Mouse (Mus musculus): Measurements from ENCODE around the gene Actr5. TPM values are rescaled to one million over a fixed set of nuclear protein-coding genes. Genes with fewer than 3 reads are reported as not detected.
A peak's percentile ranks its signal among the peaks of the same experiment; 100 is the strongest.

Actr5 gene
- 8.7 and 9.7 TPM in 2 replicates for polyA plus RNA-seq (2015; fragmentation: Nextera tagmentation; extraction: Ambion mirVana)

GRCm38 (mm10) chr2:158624718-158625222, at the start of gene Actr5:
Gene Actr5 (plus strand): TSS chr2:158624888.
- Histone ChIP-seq H3K27me3 (replicated peaks) (peaks cover 1% of the 10 kb centered on the region), H3K4me2 (peak within 1 kb of the TSS; percentile 59), H3K27ac (peak within 1 kb of the TSS; percentile 95), H3K4me3 (replicated peaks) (peak within 1 kb of the TSS; percentile 64), H3K36me3 (peaks cover 17% of the 10 kb centered on the region), H3K9me3 (no peaks in the 10 kb centered on the region), H3K4me1 (0 out of 2 replicates have a peak, but pooled peaks cover 7% of the 10 kb centered on the region), H3K9ac (peak within 1 kb of the TSS; percentile 67)
- peak; percentile 94 for ATAC-seq (ENCODE audit: insufficient read depth, low FRiP score, low read depth)
- WGBS: under 1% methylated on average over 39 of the region's 39 CpGs

GRCm38 (mm10) chr2:158579979-158580378, 44.7 kb upstream of the Actr5 start:
- Histone ChIP-seq H3K9me3 (no peaks in the 10 kb centered on the region), H3K36me3 (no peaks in the 10 kb centered on the region), H3K27ac (no peak overlapping the region), H3K27me3 (replicated peaks) (peaks cover 2% of the 10 kb centered on the region; the same call in 1 of the 2 replicates), H3K4me2 (no peak overlapping the region), H3K4me3 (replicated peaks) (no peak overlapping the region), H3K4me1 (no peaks in the 10 kb centered on the region), H3K9ac (no peak overlapping the region)
- no peak for ATAC-seq (ENCODE audit: insufficient read depth, low FRiP score, low read depth)
- WGBS: 65% methylated on average over 4 of the region's 4 CpGs

GRCm38 (mm10) chr2:158584621-158585358, 39.9 kb upstream of the Actr5 start:
- H3K4me3 ChIP-seq (replicated peaks): no peak overlapping the region
- H3K4me1 ChIP-seq: no peaks in the 10 kb centered on the region
- no peaks in the 10 kb centered on the region for H3K9me3 ChIP-seq
- no peaks in the 10 kb centered on the region for H3K36me3 ChIP-seq
- no peak overlapping the region for H3K27ac ChIP-seq
- WGBS: 7% methylated on average over 12 of the region's 12 CpGs
- no peak overlapping the region for H3K4me2 ChIP-seq
- no peak overlapping the region for H3K9ac ChIP-seq
- H3K27me3 ChIP-seq (replicated peaks): peaks cover 2% of the 10 kb centered on the region
- no peak for ATAC-seq (ENCODE audit: insufficient read depth, low FRiP score, low read depth)

GRCm38 (mm10) chr2:158588524-158589271, 36.0 kb upstream of the Actr5 start:
- WGBS: 48% methylated on average over 8 of the region's 8 CpGs
- Histone ChIP-seq H3K27ac (no peak overlapping the region), H3K9ac (no peak overlapping the region), H3K36me3 (no peaks in the 10 kb centered on the region), H3K4me1 (no peaks in the 10 kb centered on the region), H3K9me3 (no peaks in the 10 kb centered on the region), H3K27me3 (replicated peaks) (peaks cover 2% of the 10 kb centered on the region), H3K4me2 (no peak overlapping the region), H3K4me3 (replicated peaks) (no peak overlapping the region)
- no peak for ATAC-seq (ENCODE audit: insufficient read depth, low FRiP score, low read depth)

- peaks cover 3% of the 10 kb centered on the region; the same call in 1 of the 2 replicates for H3K27me3 ChIP-seq (replicated peaks)
- 46% methylated on average over 3 of the region's 3 CpGs for WGBS
- H3K4me3 ChIP-seq (replicated peaks): no peak overlapping the region
- H3K36me3 ChIP-seq: no peaks in the 10 kb centered on the region
- H3K4me2 ChIP-seq: no peak overlapping the region
- no peak overlapping the region for H3K27ac ChIP-seq
- H3K4me1 ChIP-seq: no peaks in the 10 kb centered on the region
- H3K9ac ChIP-seq: no peak overlapping the region
- ATAC-seq (ENCODE audit: insufficient read depth, low FRiP score, low read depth): no peak
- no peaks in the 10 kb centered on the region for H3K9me3 ChIP-seq
Measured at GRCm38 (mm10) chr2:158590495-158590894, 34.2 kb upstream of the Actr5 start.

- no peak for ATAC-seq (ENCODE audit: insufficient read depth, low FRiP score, low read depth)
- Histone ChIP-seq H3K36me3 (no peaks in the 10 kb centered on the region), H3K4me3 (replicated peaks) (no peak overlapping the region), H3K9me3 (no peaks in the 10 kb centered on the region), H3K27me3 (replicated peaks) (peaks cover 3% of the 10 kb centered on the region; the same call in 1 of the 2 replicates), H3K9ac (no peak overlapping the region), H3K4me2 (no peak overlapping the region), H3K27ac (no peak overlapping the region), H3K4me1 (no peaks in the 10 kb centered on the region)
- 48% methylated on average over 5 of the region's 5 CpGs for WGBS
Measured at GRCm38 (mm10) chr2:158591286-158591685, 33.4 kb upstream of the Actr5 start.

- H3K9ac ChIP-seq: no peak overlapping the region
- no peak overlapping the region for H3K4me2 ChIP-seq
- H3K4me1 ChIP-seq: no peaks in the 10 kb centered on the region
- peaks cover 3% of the 10 kb centered on the region; the same call in 1 of the 2 replicates for H3K27me3 ChIP-seq (replicated peaks)
- no peaks in the 10 kb centered on the region for H3K36me3 ChIP-seq
- no peaks in the 10 kb centered on the region for H3K9me3 ChIP-seq
- WGBS: 73% methylated on average over 4 of the region's 4 CpGs
- no peak for ATAC-seq (ENCODE audit: insufficient read depth, low FRiP score, low read depth)
- H3K4me3 ChIP-seq (replicated peaks): no peak overlapping the region
- no peak overlapping the region for H3K27ac ChIP-seq
Measured at GRCm38 (mm10) chr2:158593371-158593770, 31.3 kb upstream of the Actr5 start.

GRCm38 (mm10) chr2:158595103-158595502, 29.6 kb upstream of the Actr5 start:
- no peak overlapping the region for H3K4me3 ChIP-seq (replicated peaks)
- H3K4me2 ChIP-seq: no peak overlapping the region
- H3K36me3 ChIP-seq: no peaks in the 10 kb centered on the region
- WGBS: 2% methylated on average over 12 of the region's 12 CpGs
- no peak overlapping the region for H3K9ac ChIP-seq
- H3K27me3 ChIP-seq (replicated peaks): peaks cover 10% of the 10 kb centered on the region
- no peak overlapping the region for H3K27ac ChIP-seq
- no peaks in the 10 kb centered on the region for H3K9me3 ChIP-seq
- no peaks in the 10 kb centered on the region for H3K4me1 ChIP-seq
- no peak for ATAC-seq (ENCODE audit: insufficient read depth, low FRiP score, low read depth)

- H3K9ac ChIP-seq: no peak overlapping the region
- H3K9me3 ChIP-seq: no peaks in the 10 kb centered on the region
- H3K36me3 ChIP-seq: no peaks in the 10 kb centered on the region
- no peak overlapping the region for H3K4me3 ChIP-seq (replicated peaks)
- no peak overlapping the region for H3K27ac ChIP-seq
- peaks cover 13% of the 10 kb centered on the region for H3K27me3 ChIP-seq (replicated peaks)
- H3K4me2 ChIP-seq: no peak overlapping the region
- no peaks in the 10 kb centered on the region for H3K4me1 ChIP-seq
- no peak for ATAC-seq (ENCODE audit: insufficient read depth, low FRiP score, low read depth)
- 39% methylated on average over 7 of the region's 7 CpGs for WGBS
Measured at GRCm38 (mm10) chr2:158595577-158595976, 29.1 kb upstream of the Actr5 start.

- Histone ChIP-seq H3K4me1 (no peaks in the 10 kb centered on the region), H3K27me3 (replicated peaks) (peaks cover 13% of the 10 kb centered on the region), H3K9ac (no peak overlapping the region), H3K27ac (no peak overlapping the region), H3K36me3 (no peaks in the 10 kb centered on the region), H3K4me2 (no peak overlapping the region), H3K4me3 (replicated peaks) (no peak overlapping the region), H3K9me3 (no peaks in the 10 kb centered on the region)
- ATAC-seq (ENCODE audit: insufficient read depth, low FRiP score, low read depth): no peak
- WGBS: 53% methylated on average over 1 of the region's 1 CpGs
Measured at GRCm38 (mm10) chr2:158596803-158597202, 27.9 kb upstream of the Actr5 start.

GRCm38 (mm10) chr2:158600517-158600916, 24.2 kb upstream of the Actr5 start:
- no peak for ATAC-seq (ENCODE audit: insufficient read depth, low FRiP score, low read depth)
- H3K9me3 ChIP-seq: no peaks in the 10 kb centered on the region
- no peak overlapping the region for H3K4me2 ChIP-seq
- H3K9ac ChIP-seq: no peak overlapping the region
- no peaks in the 10 kb centered on the region for H3K4me1 ChIP-seq
- WGBS: 24% methylated on average over 3 of the region's 3 CpGs
- no peaks in the 10 kb centered on the region for H3K36me3 ChIP-seq
- no peak overlapping the region for H3K27ac ChIP-seq
- H3K4me3 ChIP-seq (replicated peaks): no peak overlapping the region
- H3K27me3 ChIP-seq (replicated peaks): peaks cover 23% of the 10 kb centered on the region

- Histone ChIP-seq H3K27ac (no peak overlapping the region), H3K4me2 (no peak overlapping the region), H3K4me1 (no peaks in the 10 kb centered on the region), H3K36me3 (no peaks in the 10 kb centered on the region), H3K4me3 (replicated peaks) (no peak overlapping the region), H3K27me3 (replicated peaks) (peaks cover 29% of the 10 kb centered on the region), H3K9me3 (no peaks in the 10 kb centered on the region), H3K9ac (no peak overlapping the region)
- WGBS: 89% methylated on average over 1 of the region's 1 CpGs
- ATAC-seq (ENCODE audit: insufficient read depth, low FRiP score, low read depth): no peak
Measured at GRCm38 (mm10) chr2:158601326-158601725, 23.4 kb upstream of the Actr5 start.
